Mouse (Mus musculus) spleen, postnatal 4 days (tissue): ENCODE measurements around the gene Zfp277.

ENCODE experiments used
- DNase-seq, 2 experiments: peaks; one replicate each; pipeline ENCODE4 v3.0.0; 2022; ENCODE audit warnings: low spot score in 2 of 2

The Zfp277 gene

GRCm38 (mm10) chr12:40351879-40352278 is 93.8 kb downstream of the Zfp277 start:
- no peak for DNase-seq

GRCm38 (mm10) chr12:40348251-40348650 is 97.5 kb downstream of the Zfp277 start:
- no peak for DNase-seq

GRCm38 (mm10) chr12:40347060-40347698 is 98.5 kb downstream of the Zfp277 start:
- no peak for DNase-seq

- no peak for DNase-seq
Observed at GRCm38 (mm10) chr12:40341443-40341842, 104.3 kb downstream of the Zfp277 start.

- no peak for DNase-seq
Observed at GRCm38 (mm10) chr12:40335303-40335702, 110.4 kb downstream of the Zfp277 start.

- DNase-seq = no peak
Observed at GRCm38 (mm10) chr12:40331467-40331866, 114.2 kb downstream of the Zfp277 start.

- no peak for DNase-seq
Observed at GRCm38 (mm10) chr12:40327012-40327660, 118.6 kb downstream of the Zfp277 start.

- no peak for DNase-seq
Observed at GRCm38 (mm10) chr12:40325582-40325981, 120.1 kb downstream of the Zfp277 start.

GRCm38 (mm10) chr12:40324819-40325218 is 120.9 kb downstream of the Zfp277 start:
- DNase-seq = no peak

GRCm38 (mm10) chr12:40315146-40315545 is 130.6 kb downstream of the Zfp277 start:
- DNase-seq = no peak

- DNase-seq = no peak
Observed at GRCm38 (mm10) chr12:40303960-40304359, 141.7 kb downstream of the Zfp277 start.

- no peak for DNase-seq
Observed at GRCm38 (mm10) chr12:40298636-40299035, 147.1 kb downstream of the Zfp277 start.

- no peak for DNase-seq
Observed at GRCm38 (mm10) chr12:40286539-40286938, 159.2 kb downstream of the Zfp277 start.

GRCm38 (mm10) chr12:40280596-40281325 is 164.9 kb downstream of the Zfp277 start:
- no peak for DNase-seq

GRCm38 (mm10) chr12:40277581-40277980 is 168.1 kb downstream of the Zfp277 start:
- no peak for DNase-seq

GRCm38 (mm10) chr12:40274931-40275330 is 170.8 kb downstream of the Zfp277 start:
- DNase-seq = no peak

- DNase-seq = no peak
Observed at GRCm38 (mm10) chr12:40273339-40273738, 172.4 kb downstream of the Zfp277 start.

GRCm38 (mm10) chr12:40272710-40273109 is 173.0 kb downstream of the Zfp277 start:
- DNase-seq = no peak

- DNase-seq = no peak
Observed at GRCm38 (mm10) chr12:40268313-40268712, 177.4 kb downstream of the Zfp277 start.
